Mouse (Mus musculus) liver, embryonic 13.5 days (tissue): ENCODE results near the gene Zc2hc1b. TPM values are rescaled to one million over a fixed set of nuclear protein-coding genes. Genes with fewer than 3 reads are reported as not detected.
"Not testable (repeated sequence)": the region's sequence is repeated elsewhere in the genome, so short reads cannot be mapped to it uniquely, and the experiment has no call there.

Source experiments
- ATAC-seq: fragments of 200-750 bp; cut with Nextera tagmentation; 2 replicates; pipeline ENCODE4 v1.8.0; 2017; ENCODE audit warnings: low read depth, mild to moderate bottlenecking, moderate number of reproducible peaks, moderate library complexity
- DNase-seq: peaks from one replicate; pipeline ENCODE4 v3.0.0; 2022
- H3K27ac ChIP-seq: fragments of 300-500 bp; sonication (generic); 2 replicates; pipeline ENCODE4 v1.5.1; 2015; ENCODE audit warnings: moderate library complexity, mild to moderate bottlenecking, inconsistent platforms
- H3K27me3 ChIP-seq: fragments of 300-500 bp; sonication (generic); 2 replicates; pipeline ENCODE4 v1.6.1; 2015; ENCODE audit warnings: mild to moderate bottlenecking, inconsistent platforms
- H3K36me3 ChIP-seq: fragments of 300-500 bp; sonication (generic); 2 replicates; pipeline ENCODE4 v1.6.1; 2015; ENCODE audit warnings: mild to moderate bottlenecking, inconsistent platforms
- H3K4me1 ChIP-seq: fragments of 300-500 bp; sonication (generic); replicated peaks from 2 replicates; pipeline ENCODE4 v1.6.1; 2015; ENCODE audit warnings: inconsistent platforms
- H3K4me2 ChIP-seq: fragments of 300-500 bp; sonication (generic); 2 replicates; pipeline ENCODE4 v1.6.1; 2015; ENCODE audit warnings: inconsistent platforms, mild to moderate bottlenecking, moderate library complexity
- H3K4me3 ChIP-seq: fragments of 300-500 bp; sonication (generic); replicated peaks from 2 replicates; pipeline ENCODE4 v1.5.1; 2015; ENCODE audit warnings: mild to moderate bottlenecking, inconsistent platforms
- H3K9ac ChIP-seq: fragments of 300-500 bp; sonication (generic); 2 replicates; pipeline ENCODE4 v1.6.1; 2015; ENCODE audit warnings: mild to moderate bottlenecking, inconsistent platforms
- H3K9me3 ChIP-seq: fragments of 300-500 bp; sonication (generic); replicated peaks from 2 replicates; pipeline ENCODE4 v1.6.1; 2016; ENCODE audit warnings: inconsistent platforms
- WGBS: fragments of 180-500 bp; shearing (Covaris S2); methylation state at CpG from one replicate; pipeline ENCODE4 v1.1.7; 2015; ENCODE audit not compliant: insufficient replicate concordance; 5-methylcytosine and 5-hydroxymethylcytosine counted together
- polyA plus RNA-seq: library from polyadenylated mRNA; unstranded; fragments of >200 nt; fragmentation: Nextera tagmentation; extraction: Ambion mirVana; gene quantifications from 2 replicates; pipeline ENCODE4 v1.2.1, GENCODE M21; 2015

Zc2hc1b gene
- polyA plus RNA-seq, 1 experiment from 2014 or later: not detected

DNA sequence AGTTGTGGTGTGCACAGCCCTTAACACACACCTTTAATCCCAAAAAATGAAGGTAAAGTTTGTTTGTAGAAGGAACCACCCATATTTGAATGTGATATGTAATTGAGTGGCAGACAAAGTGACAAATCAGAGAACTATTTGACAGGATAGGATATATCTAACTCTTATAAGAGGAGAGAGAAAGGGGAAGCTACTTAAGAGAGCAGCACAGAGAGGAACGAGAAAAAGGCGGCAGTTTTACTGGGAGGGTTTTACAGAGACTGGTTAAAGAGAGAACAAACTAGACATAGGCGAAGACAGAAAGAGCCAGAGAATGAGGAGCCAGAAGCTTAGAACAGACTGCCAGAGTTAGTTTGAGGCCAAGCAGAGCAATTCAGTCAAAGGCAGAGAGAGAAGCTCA lies 23.0 kb upstream of the Zc2hc1b start:
- Histone ChIP-seq H3K4me2 (no peak overlapping the region), H3K36me3 (0 out of 2 replicates have a peak, but pooled peaks cover 3% of the 10 kb centered on the region), H3K4me3 (no peak overlapping the region), H3K4me1 (peaks cover 14% of the 10 kb centered on the region), H3K9me3 (no peaks in the 10 kb centered on the region), H3K27me3 (no peaks in the 10 kb centered on the region), H3K9ac (no peak overlapping the region), H3K27ac (peak overlapping the region; percentile 37; the same call in 1 of the 2 replicates)
- 73% methylated on average over 3 of the region's 3 CpGs for WGBS
- DNase-seq (no peak), ATAC-seq (no peak)

DNA sequence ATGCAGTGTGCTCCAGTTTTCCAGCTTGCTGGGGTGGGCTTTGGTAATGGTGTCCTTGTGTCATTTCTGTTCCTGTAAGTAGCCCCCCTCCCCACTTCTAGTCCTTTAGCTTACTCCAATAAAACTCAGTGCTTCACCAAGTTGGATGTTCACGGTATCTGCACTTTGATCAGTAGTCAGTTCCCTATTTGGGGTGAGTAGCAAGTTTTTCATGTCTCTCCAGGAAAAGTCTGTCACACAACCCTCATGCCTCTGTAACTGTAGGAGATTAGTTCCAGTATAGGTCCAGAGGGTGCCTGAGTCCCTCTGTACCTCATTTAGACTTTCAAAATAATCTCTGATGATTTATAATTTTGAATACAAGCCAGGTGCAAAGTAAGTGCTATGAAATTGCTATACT lies 21.4 kb upstream of the Zc2hc1b start:
- no peak overlapping the region for H3K27ac ChIP-seq
- no peaks in the 10 kb centered on the region for H3K27me3 ChIP-seq
- no peak overlapping the region for H3K4me3 ChIP-seq
- 36% methylated on average over 1 of the region's 1 CpGs for WGBS
- DNase-seq: no peak
- H3K4me2 ChIP-seq: no peak overlapping the region
- 0 out of 2 replicates have a peak, but pooled peaks cover 3% of the 10 kb centered on the region for H3K36me3 ChIP-seq
- peaks cover 14% of the 10 kb centered on the region for H3K4me1 ChIP-seq
- ATAC-seq: no peak
- no peaks in the 10 kb centered on the region for H3K9me3 ChIP-seq
- no peak overlapping the region for H3K9ac ChIP-seq

DNA sequence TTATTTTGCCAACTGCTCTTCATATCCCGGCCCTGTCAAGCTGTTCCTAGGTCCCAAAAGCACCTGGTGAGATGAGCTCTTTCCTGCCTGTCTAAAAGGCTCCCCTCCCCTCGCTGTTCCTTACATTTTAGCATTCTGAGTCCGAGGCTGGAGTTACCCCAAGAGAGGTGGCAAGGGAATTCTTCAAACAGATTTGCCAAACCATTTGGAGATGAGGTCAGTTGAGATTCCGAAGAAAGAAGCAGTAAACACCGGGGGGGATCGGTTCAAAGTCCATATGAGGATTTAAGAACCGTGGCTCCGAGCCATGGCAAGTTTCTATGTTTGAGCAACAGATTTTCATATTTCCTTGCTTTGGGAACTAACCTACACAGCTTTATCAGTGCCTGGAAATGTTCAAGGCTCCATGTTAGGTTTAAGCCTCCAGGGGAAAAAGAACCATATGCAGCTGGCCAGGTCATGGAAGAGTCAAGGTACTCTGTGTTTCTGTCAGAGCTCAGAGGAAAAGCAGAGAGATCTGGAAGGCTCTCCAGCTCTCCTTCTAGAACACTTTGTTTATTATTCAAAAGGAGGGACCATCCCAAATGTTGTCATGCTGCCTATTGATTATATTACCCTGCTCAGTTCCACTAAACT lies 19.2 kb upstream of the Zc2hc1b start:
- ATAC-seq: no peak

DNA sequence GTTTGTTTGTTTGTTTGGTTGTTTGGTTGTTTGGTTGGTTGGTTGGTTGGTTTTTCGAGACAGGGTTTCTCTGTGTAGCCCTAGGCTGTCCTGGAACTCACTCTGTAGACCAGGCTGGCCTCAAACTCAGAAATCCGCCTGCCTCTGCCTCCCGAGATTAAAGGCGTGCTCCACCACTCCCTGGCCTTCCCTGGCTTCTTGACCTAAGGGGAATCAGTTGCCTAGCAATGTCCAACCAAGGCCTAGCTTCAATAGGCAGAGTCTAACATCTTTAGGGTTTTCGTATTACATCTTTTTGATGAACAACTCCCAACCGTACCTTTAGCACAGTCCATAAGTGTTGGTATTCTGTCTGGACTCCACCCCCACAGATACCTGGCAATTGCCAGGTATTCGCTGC lies 15.7 kb upstream of the Zc2hc1b start:
- H3K27ac ChIP-seq, DNase-seq, H3K9me3 ChIP-seq, ATAC-seq, H3K27me3 ChIP-seq: not testable (repeated sequence)
- Histone ChIP-seq H3K4me3 (peak overlapping the region; percentile 96), H3K4me2 (peak overlapping the region; percentile 73), H3K4me1 (peaks cover 12% of the 10 kb centered on the region), H3K9ac (peak overlapping the region; percentile 88; the same call in 1 of the 2 replicates), H3K36me3 (peaks cover 29% of the 10 kb centered on the region)
- WGBS: 75% methylated on average over 7 of the region's 7 CpGs

More for the DNA sequence above, 19.2 kb upstream of the Zc2hc1b start:
- Histone ChIP-seq H3K27me3 (no peaks in the 10 kb centered on the region), H3K4me2 (no peak overlapping the region), H3K9me3 (no peaks in the 10 kb centered on the region), H3K4me3 (no peak overlapping the region), H3K27ac (no peak overlapping the region), H3K4me1 (peaks cover 21% of the 10 kb centered on the region), H3K9ac (no peak overlapping the region), H3K36me3 (no peaks in the 10 kb centered on the region)
- no peak for DNase-seq
- 72% methylated on average over 8 of the region's 8 CpGs for WGBS

DNA sequence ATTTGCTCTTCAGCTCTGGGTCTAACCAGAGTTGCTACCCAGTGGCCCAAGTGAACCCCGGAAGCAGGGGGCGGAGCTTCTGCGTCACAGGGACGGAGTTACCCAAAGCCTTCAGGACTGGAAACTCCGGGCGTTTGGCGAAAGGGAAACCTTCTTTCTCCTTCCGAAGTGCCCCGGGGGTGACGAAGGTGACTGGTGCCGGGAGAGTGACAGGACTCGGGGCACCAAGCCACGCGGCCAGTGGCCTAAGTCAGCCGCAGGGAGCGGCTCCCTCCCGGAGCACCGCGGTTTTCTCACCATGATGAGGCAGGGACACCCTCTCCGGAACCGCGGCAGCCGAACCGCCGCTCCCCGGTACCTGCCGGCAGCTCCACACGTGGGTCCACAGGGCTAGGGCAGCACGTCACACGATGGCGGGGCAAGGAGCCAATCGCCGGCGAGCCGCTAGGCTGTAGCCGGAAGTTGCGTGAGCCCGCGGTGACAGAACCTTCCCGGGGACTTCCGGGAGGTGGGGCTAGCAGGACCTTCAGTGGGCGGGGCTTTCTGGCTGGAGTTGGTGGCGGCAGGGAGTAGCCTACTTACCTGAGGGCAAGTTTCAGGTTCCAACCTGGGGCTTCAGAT lies 15.0 kb upstream of the Zc2hc1b start, which contains the start of gene Ltv1:
Gene Ltv1 (minus strand): TSS at position 438 of the 621 bp plus-strand sequence.
- H3K9ac ChIP-seq: peak within 1 kb of the TSS; percentile 88
- peaks cover 12% of the 10 kb centered on the region for H3K4me1 ChIP-seq
- peak; percentile 100 for ATAC-seq
- peak within 1 kb of the TSS; percentile 73 for H3K4me2 ChIP-seq
- DNase-seq: peak; percentile 93
- no peaks in the 10 kb centered on the region for H3K9me3 ChIP-seq
- no peaks in the 10 kb centered on the region for H3K27me3 ChIP-seq
- peak within 1 kb of the TSS; percentile 96 for H3K4me3 ChIP-seq
- under 1% methylated on average over 43 of the region's 43 CpGs for WGBS
- H3K27ac ChIP-seq: peak within 1 kb of the TSS; percentile 89
- H3K36me3 ChIP-seq: peaks cover 33% of the 10 kb centered on the region

DNA sequence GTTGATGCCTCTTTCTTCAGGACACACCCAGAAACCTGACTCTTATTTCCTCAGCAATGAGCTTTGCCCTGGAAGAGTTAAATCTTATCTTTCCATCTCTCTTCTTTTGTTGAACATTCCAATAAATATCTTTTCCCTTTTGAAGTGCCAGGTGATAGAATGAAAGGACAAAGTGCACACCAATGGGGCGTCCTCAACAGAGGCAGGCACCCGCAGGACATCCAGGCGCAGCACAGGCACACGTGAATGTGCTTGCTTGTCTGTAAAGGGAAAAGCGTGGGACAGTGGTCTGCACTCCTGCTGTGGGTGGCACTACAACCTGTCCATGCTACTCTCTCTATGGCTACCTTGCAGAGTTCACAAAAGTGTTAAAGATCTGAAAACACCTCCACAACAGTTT lies 12.1 kb upstream of the Zc2hc1b start:
- peaks cover 61% of the 10 kb centered on the region for H3K36me3 ChIP-seq
- H3K9me3 ChIP-seq: no peaks in the 10 kb centered on the region
- DNase-seq (no peak), ATAC-seq (no peak)
- H3K9ac ChIP-seq: no peak overlapping the region
- no peak overlapping the region for H3K4me2 ChIP-seq
- H3K4me3 ChIP-seq: no peak overlapping the region
- no peaks in the 10 kb centered on the region for H3K27me3 ChIP-seq
- H3K27ac ChIP-seq: no peak overlapping the region
- peaks cover 12% of the 10 kb centered on the region for H3K4me1 ChIP-seq
- WGBS: 85% methylated on average over 5 of the region's 5 CpGs

DNA sequence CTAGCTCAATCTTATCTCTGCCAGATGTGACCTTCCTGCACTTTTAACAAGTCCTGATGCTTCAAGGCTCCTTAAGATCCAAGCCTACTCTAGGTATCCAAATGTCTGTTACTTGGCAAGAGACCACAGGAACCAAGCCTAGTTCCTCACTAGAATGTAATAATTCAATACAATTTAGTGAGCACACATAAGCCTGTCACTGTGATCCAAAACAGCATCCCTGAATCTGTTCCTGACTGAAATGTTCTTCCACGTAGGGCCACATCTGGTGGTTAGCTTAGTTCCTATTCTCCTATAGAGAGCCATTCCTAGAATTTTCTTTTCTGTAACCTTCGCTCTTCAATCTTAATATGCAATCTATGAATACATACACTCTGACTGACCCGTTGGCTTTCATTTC lies 8.9 kb upstream of the Zc2hc1b start:
- peaks cover under 1% of the 10 kb centered on the region for H3K4me1 ChIP-seq
- peaks cover 88% of the 10 kb centered on the region for H3K36me3 ChIP-seq
- H3K9ac ChIP-seq: no peak overlapping the region
- no peaks in the 10 kb centered on the region for H3K27me3 ChIP-seq
- H3K4me3 ChIP-seq: no peak overlapping the region
- ATAC-seq (no peak), DNase-seq (no peak)
- WGBS: 75% methylated on average over 3 of the region's 3 CpGs
- no peak overlapping the region for H3K4me2 ChIP-seq
- no peak overlapping the region for H3K27ac ChIP-seq
- H3K9me3 ChIP-seq: no peaks in the 10 kb centered on the region

DNA sequence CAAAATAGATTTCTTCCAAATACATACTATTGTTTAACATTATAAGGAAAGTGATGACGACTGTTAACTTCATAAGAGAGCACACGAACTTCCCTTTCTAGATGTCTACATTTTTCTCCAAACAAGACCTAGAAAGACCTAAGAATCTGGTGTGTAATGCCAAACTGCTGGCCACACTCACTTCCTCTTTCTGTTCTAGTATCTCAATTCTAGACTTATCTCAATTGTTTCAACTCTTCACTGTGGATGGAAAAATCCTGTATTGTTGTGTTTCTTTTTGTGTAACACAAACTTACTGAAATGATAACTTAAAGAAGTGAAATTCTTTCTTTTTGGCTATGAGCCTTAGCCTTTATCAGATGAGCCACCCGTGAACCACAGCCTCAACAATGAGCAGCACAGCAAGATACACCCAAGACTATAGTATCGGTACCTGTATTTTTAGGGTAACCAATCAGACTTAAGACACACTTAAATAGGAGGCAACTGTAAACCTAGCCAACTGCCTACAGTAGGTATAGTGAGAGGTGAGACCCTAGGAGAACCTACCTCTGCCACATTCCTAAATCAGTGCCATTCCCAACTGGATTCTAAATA lies 6.4 kb upstream of the Zc2hc1b start:
- H3K36me3 ChIP-seq: peaks cover 90% of the 10 kb centered on the region
- no peak overlapping the region for H3K9ac ChIP-seq
- DNase-seq: no peak
- no peak overlapping the region for H3K27ac ChIP-seq
- H3K27me3 ChIP-seq: no peaks in the 10 kb centered on the region
- no peak for ATAC-seq
- H3K4me1 ChIP-seq: no peaks in the 10 kb centered on the region
- no peak overlapping the region for H3K4me3 ChIP-seq
- 41% methylated on average over 4 of the region's 4 CpGs for WGBS
- H3K9me3 ChIP-seq: no peaks in the 10 kb centered on the region
- H3K4me2 ChIP-seq: no peak overlapping the region

DNA sequence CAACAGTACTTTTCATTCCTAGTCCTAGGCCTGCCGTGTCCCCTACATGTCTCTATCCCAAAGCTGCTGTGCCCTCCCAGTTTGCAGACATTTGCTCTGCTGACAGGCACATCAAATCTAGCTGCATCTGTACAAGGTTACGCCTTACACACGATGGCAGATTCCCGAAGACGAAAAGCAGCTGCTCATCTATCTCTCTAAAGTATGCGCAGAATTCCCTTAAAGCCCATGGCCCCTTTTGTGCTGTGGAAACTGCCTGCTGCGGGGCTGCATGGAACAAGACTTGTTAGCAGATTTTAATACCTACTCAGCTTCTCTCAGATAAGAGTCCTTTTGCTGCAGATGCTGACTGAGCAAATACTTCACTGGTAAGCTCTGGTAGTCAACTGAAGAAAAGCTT lies 2.4 kb upstream of the Zc2hc1b start:
- no peak overlapping the region for H3K4me3 ChIP-seq
- no peak for ATAC-seq
- no peaks in the 10 kb centered on the region for H3K27me3 ChIP-seq
- no peaks in the 10 kb centered on the region for H3K4me1 ChIP-seq
- DNase-seq: no peak
- H3K27ac ChIP-seq: no peak overlapping the region
- no peak overlapping the region for H3K9ac ChIP-seq
- WGBS: 78% methylated on average over 7 of the region's 7 CpGs
- H3K36me3 ChIP-seq: peaks cover 88% of the 10 kb centered on the region
- H3K4me2 ChIP-seq: no peak overlapping the region
- no peaks in the 10 kb centered on the region for H3K9me3 ChIP-seq

DNA sequence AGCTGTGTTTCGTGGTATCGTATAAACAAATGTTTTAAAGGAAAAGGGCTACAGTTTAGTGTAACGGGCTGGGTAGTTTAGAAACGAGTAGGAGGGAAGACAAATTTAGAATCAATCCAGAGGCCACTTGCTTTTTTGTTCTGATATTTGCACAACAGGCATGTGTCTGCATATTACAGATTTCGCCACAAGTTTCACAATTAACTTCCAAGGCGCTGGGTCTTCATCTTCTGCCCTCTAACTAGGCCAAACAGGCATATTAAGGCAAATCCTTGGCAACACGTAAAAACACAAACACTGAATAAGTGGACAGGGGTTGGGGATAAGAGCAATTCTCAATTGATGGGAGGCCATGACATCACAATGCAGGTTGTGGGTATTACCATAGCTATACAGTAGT lies 2.0 kb downstream of the Zc2hc1b start:
- Histone ChIP-seq H3K27me3 (no peaks in the 10 kb centered on the region), H3K4me1 (no peaks in the 10 kb centered on the region), H3K27ac (no peak overlapping the region), H3K9ac (no peak overlapping the region), H3K4me2 (no peak overlapping the region), H3K9me3 (no peaks in the 10 kb centered on the region), H3K36me3 (peaks cover 49% of the 10 kb centered on the region), H3K4me3 (no peak overlapping the region)
- WGBS: 77% methylated on average over 7 of the region's 7 CpGs
- no peak for DNase-seq
- ATAC-seq: no peak

DNA sequence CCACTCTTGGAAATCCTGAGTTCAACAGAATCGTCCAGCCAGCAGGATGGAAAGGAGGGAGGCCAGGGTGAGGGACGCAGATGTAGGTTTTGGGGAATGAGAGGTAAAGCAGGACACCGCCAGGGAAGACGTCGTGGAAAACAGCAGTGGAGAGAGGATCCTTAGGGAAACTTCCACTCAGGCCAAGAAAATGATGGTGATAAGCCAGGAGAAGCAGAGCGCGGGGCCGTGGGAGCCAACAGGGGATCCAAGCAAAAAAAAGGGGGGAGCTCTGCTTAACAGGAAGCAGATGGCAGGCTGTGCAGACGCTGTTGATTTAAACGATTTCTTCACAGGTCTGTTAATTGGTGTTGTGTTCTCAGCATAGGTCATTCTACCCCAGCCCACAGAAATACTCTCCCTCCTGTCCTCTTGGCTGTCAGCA lies 5.0 kb downstream of the Zc2hc1b start:
- H3K9ac ChIP-seq: no peak overlapping the region
- H3K36me3 ChIP-seq: peaks cover 19% of the 10 kb centered on the region
- no peaks in the 10 kb centered on the region; the same call in 1 of the 2 replicates for H3K4me1 ChIP-seq
- no peak overlapping the region for H3K27ac ChIP-seq
- no peak overlapping the region for H3K4me3 ChIP-seq
- H3K27me3 ChIP-seq: no peaks in the 10 kb centered on the region
- 48% methylated on average over 10 of the region's 10 CpGs for WGBS
- no peak overlapping the region for H3K4me2 ChIP-seq
- ATAC-seq (no peak), DNase-seq (no peak)
- no peaks in the 10 kb centered on the region for H3K9me3 ChIP-seq
